8 mouse cellular contexts compared by ENCODE assay signal in the genomic region with DNA sequence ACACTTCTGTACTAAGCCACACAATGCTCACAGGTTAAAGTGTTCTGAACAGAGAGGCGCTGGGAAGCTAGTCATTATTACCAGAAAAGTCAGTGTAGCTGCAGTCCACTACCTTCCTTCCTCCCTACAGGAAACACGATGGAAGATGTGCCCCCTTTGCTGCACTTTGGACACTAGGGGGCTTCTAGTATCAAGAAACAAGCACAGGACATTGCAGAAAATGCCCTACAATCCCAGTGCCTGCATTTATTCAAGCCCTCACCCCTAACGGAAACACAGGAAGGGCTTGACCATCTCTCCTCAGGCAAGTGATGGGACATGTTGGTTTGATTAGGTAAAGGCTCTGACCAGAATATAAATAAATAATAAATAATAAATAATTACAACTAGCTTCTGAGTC. TPM values are rescaled to one million over a fixed set of nuclear protein-coding genes. Genes with fewer than 3 reads are reported as not detected.
DNase-seq lines count a peak whose midpoint lies in the region.

No protein-coding gene starts in this region.

- peak; percentile 53 for DNase-seq in heart, postnatal 4 days
- no peak for DNase-seq in heart, postnatal 25 days (ENCODE audit: low spot score)
- DNase-seq in A20 (ENCODE audit: low read depth, low spot score) (peak; percentile 30), ZHBTc4 (ENCODE audit: low read depth, low spot score) (peak; percentile 41)
- DNase-seq in kidney, postnatal 4 days: peak; percentile 35 to 59
- DNase-seq in thymus, postnatal 4 days: peak; percentile 42
- DNase-seq in frontal cortex, postnatal 10 days (ENCODE audit: low spot score in 2 of 2): no peak
- DNase-seq in left cerebral cortex, postnatal 25 days (ENCODE audit: low spot score in 2 of 2): no peak

- intact Hi-C loops in heart, postnatal 25 days (cut with DNase I): loop anchor here (2.0 kb wide), 1 partner anchor 295 kb away; no protein-coding TSS in a partner anchor
- intact Hi-C loops in left cerebral cortex, postnatal 25 days (cut with DNase I): no loop called here

RNA-seq across cellular contexts. Expression of gene Lhfp, which starts 7.9 kb away (rescaled TPM):
- total RNA-seq in heart, postnatal 4 days (2021): 10 to 100 TPM; 76.4 to 79.6 TPM
- total RNA-seq in heart, postnatal 25 days (2021): 10 to 100 TPM; 53.2 to 55.7 TPM
- total RNA-seq in left cerebral cortex, postnatal 25 days (2021): 10 to 100 TPM; 30.6 to 34.5 TPM

RNA-seq across cellular contexts. Expression of gene Cog6, which starts 16.4 kb away (rescaled TPM):
- total RNA-seq in heart, postnatal 4 days (2021): 10 to 100 TPM; 50.5 to 53.0 TPM
- total RNA-seq in heart, postnatal 25 days (2021): 10 to 100 TPM; 54.5 to 56.3 TPM
- 10 to 100 TPM; 39.6 to 40.3 TPM for total RNA-seq in left cerebral cortex, postnatal 25 days (2021)

Comparison
In these comparisons a context has a peak if more than half of its experiments do, and no peak if none do; other contexts are left out.
1. DNase-seq: peak in heart, postnatal 4 days (single experiment), A20 (single experiment), ZHBTc4 (single experiment), kidney, postnatal 4 days (2 of 2) and thymus, postnatal 4 days (single experiment); none in heart, postnatal 25 days (single experiment), frontal cortex, postnatal 10 days (0 of 2) and left cerebral cortex, postnatal 25 days (0 of 2).